Mouse (Mus musculus) cerebellum, adult 2 months (tissue): ENCODE measurements around the gene Mgea5.

Experiments used
- CTCF ChIP-seq: fragments of 200-500 bp; IDR thresholded peaks from 2 replicates; pipeline ENCODE4 v1.5.1; 2011; ENCODE audit warnings: low read depth, mild to moderate bottlenecking, control low read depth, low read length, moderate library complexity, borderline replicate concordance; ENCODE audit not compliant: insufficient read depth
- POLR2A ChIP-seq: fragments of 200-500 bp; IDR thresholded peaks from 2 replicates; pipeline ENCODE4 v1.6.1; 2011; ENCODE audit warnings: low read length, control low read depth, borderline replicate concordance; ENCODE audit not compliant: insufficient read depth

- TF ChIP-seq CTCF = no peak
- no peak for TF ChIP-seq POLR2A
Measured at GRCm38 (mm10) chr19:45736855-45737207, 46.8 kb downstream of the Mgea5 start.
